Mouse (Mus musculus) layer of hippocampus, adult 2 months (tissue): ENCODE measurements at regions not wholly inside any gene's neighbourhood (a gene's known extent, or its start where the extent isn't known, plus 50 kb on each side); places are given as distances from the start of the nearest gene placed in this dataset.

Experiments
- DNase-seq, 2 experiments: peaks; one replicate each; pipeline ENCODE4 v3.0.0; 2022; ENCODE audit warnings: low spot score in 2 of 2
- H3K27ac ChIP-seq: fragments of 200-600 bp; 2 replicates; pipeline ENCODE4 v1.8.1; 2022
- H3K4me3 ChIP-seq: fragments of 200-600 bp; 2 replicates; pipeline ENCODE4 v1.8.1; 2022; ENCODE audit warnings: mild to moderate bottlenecking
- CTCF ChIP-seq: fragments of 200-600 bp; conservative IDR thresholded peaks from 2 replicates; pipeline ENCODE4 v1.8.1; 2022; ENCODE audit warnings: antibody characterized with exemption, mild to moderate bottlenecking, moderate library complexity

GRCm38 (mm10) chr15:62279526-62279925, 1356.7 kb upstream of the A1bg start:
- Histone ChIP-seq H3K27ac (no peak overlapping the region), H3K4me3 (no peak overlapping the region)
- TF ChIP-seq CTCF: no peak
- no peak for DNase-seq

GRCm38 (mm10) chr15:62274818-62275217, 1352.0 kb upstream of the A1bg start:
- DNase-seq: no peak
- no peak overlapping the region for H3K27ac ChIP-seq
- no peak overlapping the region for H3K4me3 ChIP-seq
- TF ChIP-seq CTCF: no peak

DNA sequence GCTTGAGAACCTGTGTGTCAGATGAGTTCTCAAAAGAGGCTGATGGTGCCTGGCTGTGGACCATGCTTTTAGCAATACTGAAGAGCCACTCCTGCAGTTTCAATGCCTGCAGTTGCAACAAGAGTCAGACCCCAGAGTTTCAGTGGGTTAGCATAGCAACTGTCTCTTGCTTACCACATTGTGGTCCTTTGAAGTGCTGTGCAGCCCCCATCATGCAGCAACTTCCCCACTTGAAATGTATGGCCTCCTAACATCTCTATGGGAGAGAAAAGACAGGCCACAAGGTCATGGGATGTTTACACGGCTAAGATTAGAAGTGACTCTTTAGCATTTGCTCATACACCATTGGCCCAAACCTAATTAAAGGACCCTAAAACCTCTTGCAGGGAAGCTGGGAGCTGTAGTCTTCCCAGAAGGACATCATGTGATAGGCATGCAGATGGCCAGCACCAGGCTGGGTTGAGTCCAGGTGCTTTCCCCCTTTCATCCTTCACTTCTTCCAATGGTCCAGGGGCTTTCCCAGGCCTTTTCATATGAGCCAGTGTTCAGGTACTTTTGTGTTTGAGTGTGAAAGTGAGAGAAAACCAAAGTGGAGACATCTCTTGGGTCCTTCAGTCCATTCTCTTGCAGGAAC, 1351.2 kb upstream of the A1bg start:
- Histone ChIP-seq H3K27ac (no peak overlapping the region), H3K4me3 (no peak overlapping the region)
- no peak for DNase-seq
- no peak for TF ChIP-seq CTCF

- no peak for DNase-seq
- no peak for TF ChIP-seq CTCF
- Histone ChIP-seq H3K4me3 (no peak overlapping the region), H3K27ac (no peak overlapping the region)
Observed at GRCm38 (mm10) chr15:62272755-62273154, 1349.9 kb upstream of the A1bg start.

DNA sequence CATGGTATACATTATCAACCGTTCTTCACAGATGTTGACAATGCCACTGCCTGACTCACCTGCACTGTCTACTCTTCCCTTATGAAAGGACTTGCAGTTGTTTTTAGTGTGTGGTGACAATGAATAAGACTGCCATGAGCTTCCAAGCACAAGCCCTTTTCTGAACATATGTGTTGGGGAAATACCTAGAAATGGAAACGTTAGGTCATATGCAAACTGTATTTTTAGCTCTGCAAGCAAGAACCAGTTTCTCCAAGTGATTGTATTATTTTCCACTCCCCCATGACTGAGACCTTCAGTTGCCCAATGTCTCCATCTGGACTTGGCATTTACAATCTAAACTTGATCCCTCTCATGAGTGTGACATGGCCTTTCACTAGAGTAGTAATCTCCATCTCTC, 1348.6 kb upstream of the A1bg start:
- no peak for TF ChIP-seq CTCF
- Histone ChIP-seq H3K27ac (no peak overlapping the region), H3K4me3 (no peak overlapping the region)
- no peak for DNase-seq

GRCm38 (mm10) chr15:62268189-62268588, 1345.4 kb upstream of the A1bg start:
- Histone ChIP-seq H3K4me3 (no peak overlapping the region), H3K27ac (no peak overlapping the region)
- no peak for TF ChIP-seq CTCF
- DNase-seq: no peak

DNA sequence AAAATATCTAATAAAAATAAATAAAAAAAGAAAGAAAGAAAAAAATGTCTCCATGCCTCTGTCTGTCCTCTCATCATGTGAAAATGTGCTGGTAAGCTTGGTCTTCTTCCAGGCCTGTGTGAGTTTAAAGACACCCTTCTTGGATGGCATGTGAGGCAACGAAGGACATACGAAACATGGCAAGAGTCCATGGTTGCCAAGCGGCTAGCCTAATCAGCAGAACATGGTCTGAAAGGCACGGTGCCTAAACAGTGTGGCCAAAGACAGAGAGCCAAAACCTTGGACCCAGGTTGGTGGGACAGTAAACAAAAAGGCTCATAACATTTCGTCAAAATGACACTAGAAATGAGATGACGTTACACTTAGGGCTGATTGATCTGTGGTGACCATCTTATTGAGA, 1344.7 kb upstream of the A1bg start:
- no peak for DNase-seq
- H3K27ac ChIP-seq: no peak overlapping the region
- TF ChIP-seq CTCF: no peak
- H3K4me3 ChIP-seq: no peak overlapping the region

- no peak for DNase-seq
- no peak for TF ChIP-seq CTCF
- Histone ChIP-seq H3K27ac (no peak overlapping the region), H3K4me3 (no peak overlapping the region)
Observed at GRCm38 (mm10) chr15:62266025-62266424, 1343.2 kb upstream of the A1bg start.

- no peak for DNase-seq
- TF ChIP-seq CTCF: no peak
- no peak overlapping the region for H3K27ac ChIP-seq
- no peak overlapping the region for H3K4me3 ChIP-seq
Observed at GRCm38 (mm10) chr15:62265484-62265937, 1342.7 kb upstream of the A1bg start.

DNA sequence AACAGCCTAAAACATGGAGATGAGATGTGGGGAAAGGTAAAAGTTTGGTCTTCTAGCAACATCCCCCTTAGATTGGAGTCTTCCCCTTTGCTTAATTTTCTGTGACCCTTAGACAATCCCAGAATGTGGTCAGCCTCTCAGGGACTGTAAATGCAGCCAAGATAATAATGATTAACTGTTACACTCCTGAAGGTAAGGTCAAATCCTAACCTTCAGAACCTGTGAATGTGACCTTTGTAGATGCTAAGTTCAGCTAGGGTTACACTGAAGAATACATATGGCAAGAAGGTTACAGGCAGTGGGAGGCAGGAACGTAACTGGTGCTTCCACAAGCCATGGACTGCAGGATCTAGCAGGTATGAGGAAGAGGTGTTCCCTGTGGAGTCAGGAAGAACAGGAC, 1342.2 kb upstream of the A1bg start:
- no peak for TF ChIP-seq CTCF
- H3K4me3 ChIP-seq: no peak overlapping the region
- no peak for DNase-seq
- no peak overlapping the region for H3K27ac ChIP-seq

GRCm38 (mm10) chr15:62264183-62264582, 1341.4 kb upstream of the A1bg start:
- no peak for TF ChIP-seq CTCF
- no peak for DNase-seq
- H3K4me3 ChIP-seq: no peak overlapping the region
- no peak overlapping the region for H3K27ac ChIP-seq

DNA sequence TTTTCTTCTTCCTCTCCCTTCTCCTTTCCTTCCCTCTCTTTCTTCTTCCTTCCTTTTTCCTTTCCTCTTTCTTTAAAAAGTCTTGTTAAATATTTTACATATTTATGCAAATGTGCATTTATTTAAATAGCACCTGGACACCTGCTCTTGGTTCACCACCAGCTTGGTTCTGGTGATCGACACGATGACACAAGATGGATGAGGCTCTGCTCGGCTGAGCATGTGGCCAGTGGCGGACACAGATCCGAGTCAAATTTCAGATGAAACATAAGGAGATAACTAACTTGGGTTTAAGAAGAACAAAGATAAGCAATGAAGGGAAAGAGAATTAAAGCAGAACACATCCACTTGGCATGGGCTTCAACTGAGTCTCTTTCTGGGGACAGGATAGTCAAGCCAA, 1339.7 kb upstream of the A1bg start:
- Histone ChIP-seq H3K27ac (no peak overlapping the region), H3K4me3 (no peak overlapping the region)
- DNase-seq: no peak
- no peak for TF ChIP-seq CTCF

- DNase-seq: no peak
- TF ChIP-seq CTCF: no peak
- Histone ChIP-seq H3K27ac (no peak overlapping the region), H3K4me3 (no peak overlapping the region)
Observed at GRCm38 (mm10) chr15:62261520-62261919, 1338.7 kb upstream of the A1bg start.

DNA sequence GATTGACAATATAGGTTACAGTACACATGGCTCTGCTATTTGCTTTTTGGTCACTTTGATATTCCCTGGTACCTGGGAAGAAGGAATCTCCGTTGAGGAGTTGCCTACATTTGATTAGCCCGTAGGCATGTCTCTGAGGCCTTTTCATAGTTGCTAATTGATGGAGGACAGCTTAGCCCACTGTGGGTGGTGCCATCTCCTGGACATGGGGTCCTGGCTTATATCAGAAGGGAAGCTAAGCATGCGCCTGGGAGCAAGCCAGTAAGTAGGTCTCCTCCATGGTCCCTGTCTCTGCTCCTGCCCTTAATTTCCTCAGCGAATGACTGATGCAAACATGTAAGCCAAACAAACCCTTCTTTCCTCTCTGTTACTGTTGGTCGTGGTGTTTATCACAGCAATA, 1335.8 kb upstream of the A1bg start:
- TF ChIP-seq CTCF: no peak
- Histone ChIP-seq H3K4me3 (no peak overlapping the region), H3K27ac (no peak overlapping the region)
- DNase-seq: no peak

DNA sequence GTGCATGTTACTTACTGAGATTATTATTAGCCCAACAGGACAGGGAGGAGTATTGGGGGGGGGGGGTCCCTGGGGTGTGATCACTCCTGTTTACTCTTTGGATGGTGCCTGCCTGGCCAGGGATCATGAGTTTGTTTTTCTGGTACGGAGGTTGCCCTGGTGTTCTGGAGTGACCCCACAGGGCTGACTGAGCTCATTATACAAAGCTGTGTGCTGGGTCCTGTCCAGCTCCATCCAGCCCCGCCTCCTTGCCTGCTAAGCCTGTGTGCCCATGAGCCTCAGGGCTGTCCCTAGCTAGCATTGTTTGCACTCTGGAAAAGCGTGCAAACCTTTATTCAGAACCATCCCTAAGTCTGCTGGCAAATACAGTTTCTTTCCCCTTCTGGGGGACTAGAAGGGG, 1335.1 kb upstream of the A1bg start:
- DNase-seq: peak; percentile 23 to 30
- no peak overlapping the region for H3K4me3 ChIP-seq
- TF ChIP-seq CTCF: no peak
- no peak overlapping the region for H3K27ac ChIP-seq
